Mouse (Mus musculus): ENCODE data around the gene Reps2.

GRCm38 (mm10) chrX:162619705-162620104 is 23.7 kb downstream of the Reps2 start:
- no peak for TF ChIP-seq CTCF (IDR thresholded peaks at IDR 0.05)
- TF ChIP-seq POLR2A (IDR thresholded peaks at IDR 0.05; ENCODE audit: insufficient read depth, low read depth, low read length), result no peak

All from heart, adult 2 months (tissue).